Mouse (Mus musculus): ENCODE results near the gene Mpped1.

DNA sequence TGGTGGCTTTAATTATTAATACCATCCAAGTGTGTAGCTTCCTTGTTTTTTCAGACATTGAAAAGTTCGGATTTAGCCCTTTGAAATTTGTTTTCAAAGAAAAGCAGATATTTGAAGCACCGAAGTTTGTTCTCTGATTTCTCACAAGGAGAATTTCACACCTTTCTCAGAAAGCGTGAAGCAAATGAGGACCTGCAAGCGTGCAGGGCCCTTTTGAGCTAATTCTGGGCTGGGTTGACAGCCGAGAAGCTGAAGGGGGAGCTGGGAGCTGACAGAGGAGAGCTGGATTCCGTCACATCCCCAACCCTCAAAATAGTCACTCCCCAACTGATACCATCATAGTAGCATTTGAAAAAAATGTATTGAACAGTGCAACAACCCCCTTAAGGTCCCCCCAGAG is 34.8 kb downstream of the Mpped1 start:
- TF ChIP-seq CTCF (IDR thresholded peaks at IDR 0.05; ENCODE audit: extremely low read depth, insufficient read depth, insufficient read length, insufficient replicate concordance) (no peak), POLR2A (IDR thresholded peaks at IDR 0.05; ENCODE audit: low read depth, low read length) (no peak)

Data from spleen, adult 2 months (tissue).